Mouse (Mus musculus): ENCODE measurements around the gene Pbx2. TPM values are rescaled to one million over a fixed set of nuclear protein-coding genes. Genes with fewer than 3 reads are reported as not detected.
A peak's percentile ranks its signal among the peaks of the same experiment; 100 is the strongest.

Gene Pbx2
- polyA plus RNA-seq, 1 experiment from 2014 or later = 12.8 TPM

- Histone ChIP-seq H3K36me3 (ENCODE audit: control insufficient read depth, insufficient read depth, low read length) (peaks cover 12% of the 10 kb centered on the region), H3K27ac (replicated peaks; ENCODE audit: low read depth, low read length) (peak within 1 kb of the TSS; percentile 77), H3K4me1 (ENCODE audit: control insufficient read depth, insufficient read depth, low read length) (peaks cover 20% of the 10 kb centered on the region), H3K4me3 (replicated peaks; ENCODE audit: low read depth, low read length) (peak within 1 kb of the TSS; percentile 55), H3K27me3 (ENCODE audit: control insufficient read depth, insufficient read depth, low read length) (no peaks in the 10 kb centered on the region), H3K9me3 (ENCODE audit: control insufficient read depth, low read length) (no peaks in the 10 kb centered on the region), H3K9ac (replicated peaks; ENCODE audit: low read length) (peak within 1 kb of the TSS; percentile 56), H3K4me2 (ENCODE audit: low read length) (peak within 1 kb of the TSS; percentile 70)
- ATAC-seq (ENCODE audit: low FRiP score, low TSS enrichment) (peak; percentile 75), DNase-seq (peak; percentile 98)
- WGBS = under 1% methylated on average over 16 of the region's 16 CpGs
Measured at GRCm38 (mm10) chr17:34644608-34645007, 53.5 kb downstream of the Pbx2 start, which contains the start of gene Fkbpl. Fkbpl (plus strand) TSS chr17:34644764.

GRCm38 (mm10) chr17:34645256-34645829 lies 54.3 kb downstream of the Pbx2 start:
- DNase-seq (no peak), ATAC-seq (ENCODE audit: low FRiP score, low TSS enrichment) (no peak)
- Histone ChIP-seq H3K4me2 (ENCODE audit: low read length) (peak overlapping the region; percentile 70), H3K9me3 (ENCODE audit: control insufficient read depth, low read length) (no peaks in the 10 kb centered on the region), H3K4me1 (ENCODE audit: control insufficient read depth, insufficient read depth, low read length) (peaks cover 20% of the 10 kb centered on the region), H3K27me3 (ENCODE audit: control insufficient read depth, insufficient read depth, low read length) (no peaks in the 10 kb centered on the region), H3K27ac (replicated peaks; ENCODE audit: low read depth, low read length) (peak overlapping the region; percentile 77; the same call in 1 of the 2 replicates), H3K4me3 (replicated peaks; ENCODE audit: low read depth, low read length) (peak overlapping the region; percentile 55), H3K36me3 (ENCODE audit: control insufficient read depth, insufficient read depth, low read length) (peaks cover 20% of the 10 kb centered on the region), H3K9ac (replicated peaks; ENCODE audit: low read length) (peak overlapping the region; percentile 56)
- WGBS = 44% methylated on average over 10 of the region's 10 CpGs

GRCm38 (mm10) chr17:34645831-34646511 lies 54.9 kb downstream of the Pbx2 start:
- Histone ChIP-seq H3K4me3 (replicated peaks; ENCODE audit: low read depth, low read length) (no peak overlapping the region), H3K27me3 (ENCODE audit: control insufficient read depth, insufficient read depth, low read length) (no peaks in the 10 kb centered on the region), H3K4me1 (ENCODE audit: control insufficient read depth, insufficient read depth, low read length) (peaks cover 20% of the 10 kb centered on the region), H3K9ac (replicated peaks; ENCODE audit: low read length) (no peak overlapping the region), H3K4me2 (ENCODE audit: low read length) (peak overlapping the region; percentile 70), H3K9me3 (ENCODE audit: control insufficient read depth, low read length) (no peaks in the 10 kb centered on the region), H3K27ac (replicated peaks; ENCODE audit: low read depth, low read length) (no peak overlapping the region), H3K36me3 (ENCODE audit: control insufficient read depth, insufficient read depth, low read length) (peaks cover 26% of the 10 kb centered on the region)
- DNase-seq (no peak), ATAC-seq (ENCODE audit: low FRiP score, low TSS enrichment) (no peak)
- WGBS = 91% methylated on average over 30 of the region's 30 CpGs

Other genes with a start within 250 kb of the Pbx2 start
- not detected in 2 replicates for gene Btnl2, start 236.4 kb upstream of the Pbx2 start, polyA plus RNA-seq (2014; fragmentation: Nextera tagmentation; extraction: Ambion mirVana)
- not detected in 2 replicates for gene Btnl1, start 214.1 kb upstream of the Pbx2 start, polyA plus RNA-seq (2014; fragmentation: Nextera tagmentation; extraction: Ambion mirVana)
- 5.8 and 6.2 TPM in 2 replicates for gene BC051142, start 192.4 kb upstream of the Pbx2 start, polyA plus RNA-seq (2014; fragmentation: Nextera tagmentation; extraction: Ambion mirVana)
- not detected in 2 replicates for gene Btnl4, start 113.9 kb upstream of the Pbx2 start, polyA plus RNA-seq (2014; fragmentation: Nextera tagmentation; extraction: Ambion mirVana)
- gene Btnl6, start 73.9 kb upstream of the Pbx2 start, polyA plus RNA-seq (2014; fragmentation: Nextera tagmentation; extraction: Ambion mirVana) = not detected in 2 replicates
- 9.9 and 10.3 TPM in 2 replicates for gene Notch4, start 27.0 kb upstream of the Pbx2 start, polyA plus RNA-seq (2014; fragmentation: Nextera tagmentation; extraction: Ambion mirVana)
- gene Gpsm3, start 1.5 kb upstream of the Pbx2 start, polyA plus RNA-seq (2014; fragmentation: Nextera tagmentation; extraction: Ambion mirVana) = 2.3 and 4.3 TPM in 2 replicates
- gene Ager, start 6.6 kb downstream of the Pbx2 start, polyA plus RNA-seq (2014; fragmentation: Nextera tagmentation; extraction: Ambion mirVana) = 1.2 and 1.4 TPM in 2 replicates
- 223 and 269 TPM in 2 replicates for gene Rnf5, start 12.4 kb downstream of the Pbx2 start, polyA plus RNA-seq (2014; fragmentation: Nextera tagmentation; extraction: Ambion mirVana)
- 122 and 123 TPM in 2 replicates for gene Agpat1, start 13.0 kb downstream of the Pbx2 start, polyA plus RNA-seq (2014; fragmentation: Nextera tagmentation; extraction: Ambion mirVana)
- 6.7 and 9.5 TPM in 2 replicates for gene Egfl8, start 24.7 kb downstream of the Pbx2 start, polyA plus RNA-seq (2014; fragmentation: Nextera tagmentation; extraction: Ambion mirVana)
- gene Ppt2, start 37.2 kb downstream of the Pbx2 start, polyA plus RNA-seq (2014; fragmentation: Nextera tagmentation; extraction: Ambion mirVana) = 23.4 and 25.5 TPM in 2 replicates
- 12.4 and 13.6 TPM in 2 replicates for gene Prrt1, start 38.3 kb downstream of the Pbx2 start, polyA plus RNA-seq (2014; fragmentation: Nextera tagmentation; extraction: Ambion mirVana)
- 11.2 and 14.5 TPM in 2 replicates for gene Fkbpl, start 53.5 kb downstream of the Pbx2 start, polyA plus RNA-seq (2014; fragmentation: Nextera tagmentation; extraction: Ambion mirVana)
- gene Atf6b, start 55.9 kb downstream of the Pbx2 start, polyA plus RNA-seq (2014; fragmentation: Nextera tagmentation; extraction: Ambion mirVana) = 97.1 TPM in 2 replicates
- 0.13 and 0.24 TPM in 2 replicates for gene Tnxb, start 79.3 kb downstream of the Pbx2 start, polyA plus RNA-seq (2014; fragmentation: Nextera tagmentation; extraction: Ambion mirVana)
- gene C4b, start 152.6 kb downstream of the Pbx2 start, polyA plus RNA-seq (2014; fragmentation: Nextera tagmentation; extraction: Ambion mirVana) = 0.09 TPM in 1 of 2 replicates, not detected in the other
- not detected in 2 replicates for gene Cyp21a1, start 213.3 kb downstream of the Pbx2 start, polyA plus RNA-seq (2014; fragmentation: Nextera tagmentation; extraction: Ambion mirVana)
- gene Stk19, start 245.7 kb downstream of the Pbx2 start, polyA plus RNA-seq (2014; fragmentation: Nextera tagmentation; extraction: Ambion mirVana) = 32.1 and 39.3 TPM in 2 replicates
- 66.6 and 68.6 TPM in 2 replicates for gene Dxo, start 245.8 kb downstream of the Pbx2 start, polyA plus RNA-seq (2014; fragmentation: Nextera tagmentation; extraction: Ambion mirVana)

Measured in midbrain, embryonic 14.5 days (tissue).